Mouse (Mus musculus): ENCODE results near the gene Aqp2.

Gene Aqp2

DNA sequence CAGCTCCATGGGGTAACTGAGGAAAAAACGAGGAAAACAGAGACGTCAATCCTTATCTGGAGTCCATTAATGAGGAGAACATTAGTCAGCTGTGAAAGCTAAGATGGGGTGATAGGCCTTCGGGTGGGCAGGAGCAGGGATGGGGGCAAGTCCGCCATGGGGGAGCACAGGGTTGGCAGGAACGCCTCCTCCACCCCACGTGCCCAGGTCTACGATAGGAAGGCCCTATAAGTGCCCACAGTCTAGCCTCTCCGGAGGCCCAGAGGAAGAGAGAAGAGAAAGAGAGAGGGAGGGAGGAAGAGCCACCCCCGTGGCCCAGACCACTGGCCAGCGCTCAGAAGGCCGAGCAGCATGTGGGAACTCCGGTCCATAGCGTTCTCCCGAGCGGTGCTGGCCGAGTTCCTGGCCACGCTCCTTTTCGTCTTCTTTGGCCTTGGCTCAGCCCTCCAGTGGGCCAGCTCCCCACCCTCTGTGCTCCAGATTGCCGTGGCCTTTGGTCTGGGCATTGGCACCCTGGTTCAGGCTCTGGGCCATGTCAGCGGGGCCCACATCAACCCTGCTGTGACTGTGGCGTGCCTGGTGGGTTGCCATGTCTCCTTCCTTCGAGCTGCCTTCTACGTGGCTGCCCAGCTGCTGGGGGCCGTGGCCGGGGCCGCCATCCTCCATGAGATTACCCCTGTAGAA, at the start of gene Aqp2:
Gene Aqp2 (plus strand): TSS at position 254 of the 684 bp plus-strand sequence.
- DNase-seq (ENCODE audit: low spot score in 2 of 2) = no peak

DNA sequence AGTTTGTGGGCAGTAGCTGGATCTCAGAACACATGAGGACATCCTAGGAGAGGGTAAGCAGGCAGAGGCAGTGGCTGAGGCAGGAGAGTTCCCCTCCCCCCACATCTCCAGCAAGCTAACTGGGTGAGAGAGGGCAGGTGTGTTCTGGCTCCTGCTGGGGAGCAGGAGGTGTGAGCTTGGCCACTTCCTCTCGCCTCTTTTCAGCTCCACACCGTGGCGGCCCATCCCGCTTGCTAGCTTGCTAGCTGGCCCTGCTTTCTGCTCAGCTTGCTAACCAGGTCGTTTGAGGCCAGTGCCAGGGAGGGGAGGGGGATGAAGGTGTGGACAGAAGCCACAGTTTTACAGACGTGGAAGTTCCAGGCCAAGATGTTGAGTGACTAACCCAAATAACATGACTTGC, 47.7 kb upstream of the Aqp2 start:
- DNase-seq (ENCODE audit: low spot score in 2 of 2) = no peak

GRCm38 (mm10) chr15:99532023-99532422, 46.8 kb upstream of the Aqp2 start:
- DNase-seq (ENCODE audit: low spot score in 2 of 2) = no peak

DNA sequence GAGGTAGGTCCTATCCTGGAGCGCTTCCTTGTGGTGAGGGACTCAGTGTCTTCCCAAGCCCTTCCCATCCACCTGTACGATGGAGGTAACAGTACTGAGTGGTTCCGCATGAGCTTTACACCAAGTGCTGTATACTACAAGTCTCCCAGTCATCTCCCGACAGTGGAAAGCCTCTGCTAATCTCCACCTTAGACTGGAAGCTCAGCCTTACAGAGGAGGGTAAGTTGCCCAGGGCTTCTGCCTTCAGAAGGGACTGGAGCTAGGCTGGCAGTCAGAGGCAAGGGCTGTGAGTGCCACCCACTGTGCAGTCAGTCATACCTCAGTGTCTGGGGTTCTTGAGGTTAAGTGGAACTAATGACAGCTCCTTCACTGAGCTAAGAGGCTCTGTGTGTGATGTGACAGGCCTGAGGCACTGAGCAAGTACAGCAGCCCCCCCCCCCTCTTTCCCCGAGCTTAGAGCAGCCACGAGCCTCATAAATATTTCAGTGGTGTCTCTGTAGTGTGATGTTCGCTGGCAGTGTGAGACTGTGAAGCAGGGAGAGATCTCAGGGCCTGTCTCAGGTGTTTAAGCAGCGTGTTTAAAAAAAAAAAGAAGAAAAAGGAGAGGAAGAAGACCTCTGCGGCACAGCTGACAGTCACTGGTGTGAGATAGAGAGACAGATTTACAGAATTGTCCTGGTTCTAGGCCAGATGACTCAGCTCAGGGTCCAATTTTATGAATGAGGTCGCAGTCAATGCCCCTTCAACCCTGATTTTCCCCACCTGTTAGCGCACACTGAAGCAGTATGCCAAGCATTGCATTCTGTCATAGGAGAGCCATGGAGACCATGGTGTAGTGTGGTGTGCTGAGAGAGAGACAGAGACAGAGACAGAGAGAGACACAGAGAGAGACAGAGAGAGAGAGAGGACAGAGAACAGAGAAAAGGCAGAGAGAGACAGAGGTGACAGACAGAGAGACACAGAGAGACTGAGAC, 41.7 kb upstream of the Aqp2 start:
- no peak for DNase-seq (ENCODE audit: low spot score in 2 of 2)

DNA sequence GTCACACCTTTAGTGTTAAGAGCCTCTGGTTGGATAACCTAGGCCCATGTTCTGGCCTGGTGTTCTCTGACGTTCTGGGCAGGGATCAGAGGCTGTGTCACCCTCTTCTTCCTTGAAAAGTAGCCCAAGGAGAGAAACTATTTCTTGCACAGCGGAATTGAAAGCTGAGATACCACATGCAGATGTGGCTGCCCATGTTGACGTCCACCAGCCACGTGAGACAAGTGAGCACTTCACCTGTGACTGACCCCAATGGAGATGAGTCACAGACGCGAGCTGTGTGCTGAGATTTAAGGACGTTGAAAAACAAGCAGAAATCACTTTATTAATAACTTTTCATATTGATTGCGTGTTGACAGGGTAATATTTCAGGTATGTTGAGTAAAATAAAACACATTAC, 39.0 kb upstream of the Aqp2 start:
- DNase-seq (ENCODE audit: low spot score in 2 of 2) = no peak

DNA sequence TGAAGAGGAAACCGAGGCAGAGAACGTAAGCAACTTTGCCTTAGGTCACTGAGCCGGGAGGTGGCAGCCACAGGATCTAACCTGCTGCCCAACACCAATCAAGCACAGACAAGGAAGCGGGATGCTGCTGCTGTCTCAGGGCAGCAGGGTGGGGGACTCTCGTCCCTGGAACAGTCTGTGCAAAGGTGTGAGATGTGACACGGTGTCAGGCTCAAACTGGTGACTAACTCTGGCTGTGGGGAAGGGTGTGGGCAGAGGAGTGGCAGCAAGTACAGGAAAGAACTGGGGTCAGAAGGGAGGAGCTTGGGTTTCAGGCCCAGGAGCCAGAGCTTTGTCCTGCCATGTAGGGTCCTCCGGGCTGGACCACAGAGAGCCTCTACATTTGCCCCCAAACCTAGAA, 34.8 kb upstream of the Aqp2 start:
- DNase-seq (ENCODE audit: low spot score in 2 of 2) = no peak

- DNase-seq (ENCODE audit: low spot score in 2 of 2) = no peak
Measured at GRCm38 (mm10) chr15:99546596-99546995, 32.3 kb upstream of the Aqp2 start.

- no peak for DNase-seq (ENCODE audit: low spot score in 2 of 2)
Measured at GRCm38 (mm10) chr15:99547732-99548131, 31.1 kb upstream of the Aqp2 start.

- no peak for DNase-seq (ENCODE audit: low spot score in 2 of 2)
Measured at GRCm38 (mm10) chr15:99549901-99550300, 29.0 kb upstream of the Aqp2 start.

- no peak for DNase-seq (ENCODE audit: low spot score in 2 of 2)
Measured at GRCm38 (mm10) chr15:99553767-99554166, 25.1 kb upstream of the Aqp2 start.

DNA sequence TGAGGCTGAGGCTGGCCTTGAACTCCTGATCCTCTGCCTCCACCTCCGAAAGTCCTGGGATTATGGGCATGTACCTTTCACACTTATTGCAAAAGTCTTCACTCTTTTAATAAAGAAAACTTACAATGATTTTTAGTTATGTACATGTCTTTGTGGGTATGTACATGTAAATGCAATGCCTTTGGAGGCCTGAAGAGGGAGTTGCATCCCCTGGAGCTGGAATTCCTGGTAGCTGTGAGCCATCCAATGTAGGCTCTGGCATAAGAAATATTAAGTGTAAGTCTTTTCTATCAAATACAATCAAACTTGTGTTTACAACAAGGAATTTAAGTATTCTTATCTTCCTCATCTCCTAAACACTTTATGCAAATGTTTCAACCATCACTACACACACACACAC, 19.9 kb upstream of the Aqp2 start:
- no peak for DNase-seq (ENCODE audit: low spot score in 2 of 2)

GRCm38 (mm10) chr15:99560246-99560645, 18.6 kb upstream of the Aqp2 start:
- DNase-seq (ENCODE audit: low spot score in 2 of 2) = no peak

GRCm38 (mm10) chr15:99567371-99567770, 11.5 kb upstream of the Aqp2 start:
- DNase-seq (ENCODE audit: low spot score in 2 of 2) = no peak

GRCm38 (mm10) chr15:99568682-99569081, 10.2 kb upstream of the Aqp2 start:
- no peak for DNase-seq (ENCODE audit: low spot score in 2 of 2)

DNA sequence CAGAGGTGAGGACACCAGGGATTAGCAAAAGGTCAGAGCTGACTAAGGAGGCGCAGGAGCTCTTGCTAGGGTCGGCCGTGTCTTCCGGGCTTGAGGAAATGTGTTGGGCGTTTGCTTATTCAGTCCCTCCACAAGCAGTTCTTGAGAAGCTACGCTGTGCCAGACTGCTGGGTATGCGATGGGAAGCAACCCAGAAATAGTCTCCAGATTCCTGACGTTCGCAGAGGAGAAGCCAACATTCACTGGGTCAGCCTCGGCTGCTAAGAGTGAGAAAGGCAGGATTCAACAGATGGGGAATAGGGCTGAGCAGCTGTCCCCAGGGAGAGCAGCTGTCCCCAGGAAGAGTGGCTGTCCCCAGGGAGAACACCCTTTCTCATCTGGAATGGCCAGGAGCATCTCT, 9.7 kb upstream of the Aqp2 start:
- DNase-seq (ENCODE audit: low spot score in 2 of 2) = no peak

DNA sequence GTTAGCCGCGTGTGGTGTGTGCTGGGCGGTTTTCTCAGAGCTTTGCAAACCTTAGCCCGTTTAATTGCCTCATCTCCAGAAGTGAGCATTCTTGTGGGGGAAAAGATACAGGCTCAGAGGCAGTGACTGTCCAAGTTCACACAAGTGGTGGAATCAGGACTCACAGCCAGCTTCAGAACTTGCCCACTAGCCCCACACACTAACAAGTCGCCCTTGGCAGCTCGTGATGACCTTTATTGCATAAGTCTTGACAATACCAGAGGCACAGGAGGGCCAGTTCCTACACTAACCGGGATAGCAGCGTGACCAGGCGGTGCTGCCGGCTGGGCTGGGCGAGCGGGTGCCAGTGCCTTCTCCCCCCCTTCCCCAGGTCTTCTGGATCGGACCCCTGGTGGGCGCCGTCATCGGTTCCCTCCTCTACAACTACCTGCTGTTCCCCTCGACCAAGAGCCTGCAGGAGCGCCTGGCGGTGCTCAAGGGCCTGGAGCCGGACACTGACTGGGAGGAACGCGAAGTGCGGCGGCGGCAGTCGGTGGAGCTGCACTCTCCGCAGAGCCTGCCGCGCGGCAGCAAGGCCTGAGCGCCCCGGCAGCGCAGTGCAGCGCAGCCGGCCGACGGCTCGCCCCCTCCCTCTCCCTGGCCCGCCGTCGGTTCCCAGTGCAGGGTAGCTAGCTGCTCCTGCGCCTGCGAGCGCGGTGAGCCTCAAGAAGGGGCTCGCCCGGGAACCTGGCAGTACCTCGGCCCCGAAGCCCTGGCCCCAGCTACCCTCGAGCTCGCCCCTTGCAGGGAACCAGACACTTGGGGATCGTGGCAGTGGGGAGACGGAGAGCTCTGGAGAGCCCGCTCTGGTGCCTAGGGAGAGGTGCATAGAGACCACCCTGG, 4.8 kb downstream of the Aqp2 start:
- no peak for DNase-seq (ENCODE audit: low spot score in 2 of 2)

GRCm38 (mm10) chr15:99584407-99585202, 5.8 kb downstream of the Aqp2 start:
- DNase-seq (ENCODE audit: low spot score in 2 of 2) = no peak

GRCm38 (mm10) chr15:99585741-99586140, 6.9 kb downstream of the Aqp2 start:
- no peak for DNase-seq (ENCODE audit: low spot score in 2 of 2)

GRCm38 (mm10) chr15:99586525-99586924, 7.7 kb downstream of the Aqp2 start:
- no peak for DNase-seq (ENCODE audit: low spot score in 2 of 2)

GRCm38 (mm10) chr15:99589237-99589636, 10.4 kb downstream of the Aqp2 start:
- no peak for DNase-seq (ENCODE audit: low spot score in 2 of 2)

DNA sequence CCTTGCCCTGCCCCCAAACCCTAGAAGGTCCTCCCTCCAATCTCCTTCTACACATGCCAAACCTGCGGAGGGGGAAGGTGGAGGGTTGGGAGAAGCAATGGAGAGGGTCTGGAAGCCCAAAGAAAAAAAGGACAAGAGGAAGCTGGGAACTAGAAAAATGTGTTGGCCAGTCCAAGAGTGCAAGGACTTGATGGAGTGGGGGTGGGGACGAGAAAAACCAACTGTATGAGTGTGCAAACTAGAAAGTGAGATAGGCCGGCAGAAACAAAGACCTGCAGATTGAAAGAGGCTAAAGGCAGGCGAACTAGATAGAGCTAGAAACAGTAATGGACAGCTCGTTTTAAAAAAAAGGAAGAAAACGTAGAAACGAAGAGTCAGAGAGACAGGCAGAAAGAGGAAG, 10.8 kb downstream of the Aqp2 start:
- no peak for DNase-seq (ENCODE audit: low spot score in 2 of 2)
